Mouse (Mus musculus) spleen, adult 2 months (tissue): ENCODE results near the gene Dhdh. TPM values are rescaled to one million over a fixed set of nuclear protein-coding genes. Genes with fewer than 3 reads are reported as not detected.

ENCODE experiments used
- DNase-seq, 2 experiments: peaks; one replicate each; pipeline versions ENCODE4 v3.0.0 to v3.0.0-alpha.2; 2012 to 2021; ENCODE audit warnings: low spot score in 2 of 2, low read depth in 1 of 2
- H3K27ac ChIP-seq: fragments of 200-500 bp; 2 replicates; pipeline ENCODE4 v1.5.1; 2012; ENCODE audit warnings: low read length, inconsistent platforms; ENCODE audit not compliant: insufficient read depth
- H3K27me3 ChIP-seq: fragments of 200-500 bp; 2 replicates; pipeline ENCODE4 v1.6.1; 2012; ENCODE audit warnings: mild to moderate bottlenecking, moderate library complexity, low read length, inconsistent platforms; ENCODE audit not compliant: control insufficient read depth, insufficient read depth
- H3K36me3 ChIP-seq: fragments of 200-500 bp; 2 replicates; pipeline ENCODE4 v1.6.1; 2012; ENCODE audit warnings: mild to moderate bottlenecking, low read length, inconsistent platforms; ENCODE audit not compliant: control insufficient read depth, insufficient read depth
- H3K4me1 ChIP-seq: fragments of 200-500 bp; 2 replicates; pipeline ENCODE4 v1.6.1; 2011; ENCODE audit warnings: inconsistent platforms; ENCODE audit not compliant: control insufficient read depth, insufficient read depth, insufficient read length
- H3K4me3 ChIP-seq: fragments of 200-500 bp; 2 replicates; pipeline ENCODE4 v1.5.1; 2011; ENCODE audit warnings: mild to moderate bottlenecking, inconsistent platforms; ENCODE audit not compliant: insufficient read depth, insufficient read length; ENCODE audit errors: extremely low read depth
- CTCF ChIP-seq: fragments of 200-500 bp; IDR thresholded peaks from 2 replicates; pipeline ENCODE4 v1.5.1; 2011; ENCODE audit warnings: mild to moderate bottlenecking, inconsistent platforms; ENCODE audit not compliant: insufficient read depth, insufficient read length, insufficient replicate concordance; ENCODE audit errors: extremely low read depth
- POLR2A ChIP-seq: fragments of 200-500 bp; IDR thresholded peaks from 2 replicates; pipeline ENCODE4 v1.6.1; 2011; ENCODE audit warnings: low read depth, low read length, inconsistent platforms
- WGBS: fragments of 180-500 bp; shearing (Covaris S2); methylation state at CpG from one replicate; pipeline ENCODE4 v1.1.7; 2018; 5-methylcytosine and 5-hydroxymethylcytosine counted together
- polyA plus RNA-seq: library from polyadenylated mRNA; depleted of rRNA; stranded (reverse); fragments of >200 nt; gene quantifications from 2 replicates; pipeline ENCODE4 v1.2.3, GENCODE M21; 2012; rRNA removed

Dhdh gene
- polyA plus RNA-seq, 1 experiment: 1.6 TPM

GRCm38 (mm10) chr7:45437046-45437445 is 51.6 kb downstream of the Dhdh start:
- WGBS: 86% methylated on average over 6 of the region's 6 CpGs
- Histone ChIP-seq H3K4me3 (no peak overlapping the region), H3K36me3 (0 out of 2 replicates have a peak, but pooled peaks cover 2% of the 10 kb centered on the region), H3K27ac (no peak overlapping the region), H3K27me3 (no peaks in the 10 kb centered on the region), H3K4me1 (peaks cover 10% of the 10 kb centered on the region; the same call in 1 of the 2 replicates)
- DNase-seq: no peak
- TF ChIP-seq POLR2A (no peak), CTCF (no peak)

- peaks cover 10% of the 10 kb centered on the region; the same call in 1 of the 2 replicates for H3K4me1 ChIP-seq
- DNase-seq: no peak
- no peak overlapping the region for H3K27ac ChIP-seq
- 0 out of 2 replicates have a peak, but pooled peaks cover 2% of the 10 kb centered on the region for H3K36me3 ChIP-seq
- H3K4me3 ChIP-seq: no peak overlapping the region
- TF ChIP-seq CTCF: no peak
- TF ChIP-seq POLR2A: no peak
- no peaks in the 10 kb centered on the region for H3K27me3 ChIP-seq
- 97% methylated on average over 5 of the region's 5 CpGs for WGBS
Observed at GRCm38 (mm10) chr7:45436444-45436843, 52.2 kb downstream of the Dhdh start.

GRCm38 (mm10) chr7:45435038-45435437 is 53.6 kb downstream of the Dhdh start:
- peaks cover 10% of the 10 kb centered on the region; the same call in 1 of the 2 replicates for H3K4me1 ChIP-seq
- 6% methylated on average over 16 of the region's 16 CpGs for WGBS
- DNase-seq: no peak
- H3K27me3 ChIP-seq: no peaks in the 10 kb centered on the region
- H3K36me3 ChIP-seq: peaks cover 6% of the 10 kb centered on the region
- TF ChIP-seq POLR2A: no peak
- no peak for TF ChIP-seq CTCF
- H3K4me3 ChIP-seq: peak overlapping the region; percentile 61
- H3K27ac ChIP-seq: no peak overlapping the region

- H3K4me3 ChIP-seq: peak within 1 kb of the TSS; percentile 74
- peaks cover 10% of the 10 kb centered on the region; the same call in 1 of the 2 replicates for H3K4me1 ChIP-seq
- under 1% methylated on average over 45 of the region's 45 CpGs for WGBS
- H3K27ac ChIP-seq: peak within 1 kb of the TSS; percentile 72
- DNase-seq: peak; percentile 100
- TF ChIP-seq POLR2A (peak; percentile 21; the same call in 1 of the 2 replicates), CTCF (peak; percentile 99)
- peaks cover 7% of the 10 kb centered on the region for H3K36me3 ChIP-seq
- no peaks in the 10 kb centered on the region for H3K27me3 ChIP-seq
Observed at GRCm38 (mm10) chr7:45434203-45435015, 54.2 kb downstream of the Dhdh start, which contains the start of gene Gys1. Gene Gys1, plus strand, starts transcription at chr7:45434844.

- no peak for TF ChIP-seq POLR2A
- no peak for TF ChIP-seq CTCF
- Histone ChIP-seq H3K36me3 (peaks cover 10% of the 10 kb centered on the region), H3K4me3 (peak overlapping the region; percentile 74), H3K27me3 (no peaks in the 10 kb centered on the region), H3K27ac (peak overlapping the region; percentile 72), H3K4me1 (peaks cover 10% of the 10 kb centered on the region; the same call in 1 of the 2 replicates)
- whole genome bisulfite sequencing: under 1% methylated on average over 7 of the region's 7 CpGs
- no peak for DNase-seq
Observed at GRCm38 (mm10) chr7:45433835-45434202, 54.8 kb downstream of the Dhdh start.

- Histone ChIP-seq H3K27ac (no peak overlapping the region), H3K36me3 (peaks cover 51% of the 10 kb centered on the region), H3K4me3 (no peak overlapping the region), H3K4me1 (no peaks in the 10 kb centered on the region), H3K27me3 (no peaks in the 10 kb centered on the region)
- no peak for TF ChIP-seq POLR2A
- no peak for TF ChIP-seq CTCF
- 92% methylated on average over 8 of the region's 8 CpGs for WGBS
- no peak for DNase-seq
Observed at GRCm38 (mm10) chr7:45426556-45426955, 62.0 kb downstream of the Dhdh start.

- TF ChIP-seq CTCF: no peak
- TF ChIP-seq POLR2A: no peak
- H3K4me1 ChIP-seq: no peaks in the 10 kb centered on the region
- H3K27me3 ChIP-seq: peaks cover 6% of the 10 kb centered on the region; the same call in 1 of the 2 replicates
- H3K36me3 ChIP-seq: peaks cover 41% of the 10 kb centered on the region
- WGBS: 97% methylated on average over 14 of the region's 14 CpGs
- no peak overlapping the region for H3K27ac ChIP-seq
- H3K4me3 ChIP-seq: no peak overlapping the region
- no peak for DNase-seq
Observed at GRCm38 (mm10) chr7:45421194-45421593, 67.4 kb downstream of the Dhdh start.

Other genes with a start within 250 kb of the Dhdh start
- gene Cd37, start 249.7 kb downstream of the Dhdh start, polyA plus RNA-seq: 1,116 and 1,582 TPM in 2 replicates
- not detected in 2 replicates for gene Slc6a16, start 247.7 kb downstream of the Dhdh start, polyA plus RNA-seq
- gene Slc6a21, start 211.3 kb downstream of the Dhdh start, polyA plus RNA-seq: 0.27 and 0.43 TPM in 2 replicates
- 7.9 and 10.0 TPM in 2 replicates for gene Trpm4, start 155.0 kb downstream of the Dhdh start, polyA plus RNA-seq
- 0.04 and 0.09 TPM in 2 replicates for gene Hrc, start 153.5 kb downstream of the Dhdh start, polyA plus RNA-seq
- gene Ppfia3, start 121.8 kb downstream of the Dhdh start, polyA plus RNA-seq: 0.22 and 0.27 TPM in 2 replicates
- gene Lin7b, start 118.2 kb downstream of the Dhdh start, polyA plus RNA-seq: 0.90 and 2.1 TPM in 2 replicates
- 273 and 277 TPM in 2 replicates for gene Snrnp70, start 93.1 kb downstream of the Dhdh start, polyA plus RNA-seq
- 0.04 and 0.05 TPM in 2 replicates for gene Kcna7, start 83.2 kb downstream of the Dhdh start, polyA plus RNA-seq
- gene Ntf5, start 75.1 kb downstream of the Dhdh start, polyA plus RNA-seq: 0.12 and 0.33 TPM in 2 replicates
- gene Lhb, start 68.0 kb downstream of the Dhdh start, polyA plus RNA-seq: not detected in 2 replicates
- 12.4 and 14.4 TPM in 2 replicates for gene Gys1, start 54.0 kb downstream of the Dhdh start, polyA plus RNA-seq
- gene Ruvbl2, start 50.7 kb downstream of the Dhdh start, polyA plus RNA-seq: 55.3 and 56.0 TPM in 2 replicates
- gene Ftl1, start 28.9 kb downstream of the Dhdh start, polyA plus RNA-seq: 2,804 and 3,579 TPM in 2 replicates
- 129 and 163 TPM in 2 replicates for gene Bax, start 21.9 kb downstream of the Dhdh start, polyA plus RNA-seq
- 0.04 and 0.49 TPM in 2 replicates for gene Tulp2, start 6.9 kb downstream of the Dhdh start, polyA plus RNA-seq
- 0.13 TPM in 1 of 2 replicates, not detected in the other for gene Gm45808, start 2.0 kb downstream of the Dhdh start, polyA plus RNA-seq
- 171 and 188 TPM in 2 replicates for gene Nucb1, start 21.6 kb upstream of the Dhdh start, polyA plus RNA-seq
- 99.5 and 119 TPM in 2 replicates for gene Ppp1r15a, start 37.5 kb upstream of the Dhdh start, polyA plus RNA-seq
- 6.5 and 7.2 TPM in 2 replicates for gene Plekha4, start 37.5 kb upstream of the Dhdh start, polyA plus RNA-seq
- 1.7 TPM in 2 replicates for gene Hsd17b14, start 66.1 kb upstream of the Dhdh start, polyA plus RNA-seq
- gene Bcat2, start 81.3 kb upstream of the Dhdh start, polyA plus RNA-seq: 50.8 and 55.6 TPM in 2 replicates
- 0.90 and 2.8 TPM in 2 replicates for gene Fgf21, start 126.7 kb upstream of the Dhdh start, polyA plus RNA-seq
- gene Fut1, start 128.5 kb upstream of the Dhdh start, polyA plus RNA-seq: 0.71 and 1.1 TPM in 2 replicates
- gene Izumo1, start 133.0 kb upstream of the Dhdh start, polyA plus RNA-seq: 0.46 and 0.63 TPM in 2 replicates
- gene Rasip1, start 138.7 kb upstream of the Dhdh start, polyA plus RNA-seq: 18.8 and 20.1 TPM in 2 replicates
- 2.5 and 2.7 TPM in 2 replicates for gene Mamstr, start 151.2 kb upstream of the Dhdh start, polyA plus RNA-seq
- gene Fut2, start 177.6 kb upstream of the Dhdh start, polyA plus RNA-seq: 0.04 TPM in 1 of 2 replicates, not detected in the other
- 2.2 and 5.1 TPM in 2 replicates for gene Ntn5, start 195.2 kb upstream of the Dhdh start, polyA plus RNA-seq
- 0.68 and 1.5 TPM in 2 replicates for gene Sec1, start 205.6 kb upstream of the Dhdh start, polyA plus RNA-seq
- gene Car11, start 211.0 kb upstream of the Dhdh start, polyA plus RNA-seq: 2.4 and 4.6 TPM in 2 replicates
- 20.0 and 30.1 TPM in 2 replicates for gene Dbp, start 216.3 kb upstream of the Dhdh start, polyA plus RNA-seq
- 1,792 and 2,504 TPM in 2 replicates for gene Rpl18, start 226.7 kb upstream of the Dhdh start, polyA plus RNA-seq
- gene Sphk2, start 229.2 kb upstream of the Dhdh start, polyA plus RNA-seq: 41.0 and 56.3 TPM in 2 replicates
- gene Fam83e, start 232.4 kb upstream of the Dhdh start, polyA plus RNA-seq: 0.09 and 0.26 TPM in 2 replicates
- not detected in 2 replicates for gene Spaca4, start 237.0 kb upstream of the Dhdh start, polyA plus RNA-seq